ENCODE assay signal across 16 mouse cellular contexts in the genomic region with DNA sequence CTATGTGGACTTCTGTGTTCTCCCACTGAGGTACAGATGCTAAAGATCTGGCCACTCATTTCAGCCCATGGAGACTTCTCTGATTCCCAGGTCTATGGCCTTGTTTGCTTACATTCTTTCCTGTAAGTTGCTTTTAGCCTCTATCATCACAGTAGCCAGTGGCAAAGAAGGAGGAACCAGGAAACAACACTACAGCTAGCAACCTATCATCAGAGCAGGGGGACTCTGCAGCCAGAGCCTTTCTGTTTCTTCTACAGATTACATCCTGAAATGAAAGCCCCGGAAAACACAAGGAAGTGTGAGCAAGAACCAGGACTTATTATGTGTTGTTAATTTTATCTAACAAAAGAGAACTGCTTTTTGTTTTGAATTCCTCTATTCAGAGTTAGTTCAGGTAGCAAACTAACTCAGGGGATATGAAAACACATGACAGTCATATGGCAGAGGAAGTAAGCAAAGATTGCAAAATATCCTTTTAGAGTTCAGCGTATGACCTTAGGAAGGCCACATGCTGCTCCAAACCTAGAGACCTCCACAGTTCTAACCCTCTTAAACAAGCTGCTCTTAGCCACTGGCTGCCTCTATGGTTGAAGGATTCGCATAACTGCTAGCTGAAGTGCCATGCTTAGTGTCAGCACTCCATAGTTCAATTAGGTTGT. TPM values are rescaled to one million over a fixed set of nuclear protein-coding genes. Genes with fewer than 3 reads are reported as not detected.
DNase-seq lines count a peak whose midpoint lies in the region; ATAC-seq and TF ChIP-seq lines count a peak whose summit lies in the region.
"Had no signal": no experiment of that assay in that cellular context is flagged by ENCODE, and none has a peak within 500 bp of the region (broad histone marks: within the 10 kb centered on the region; RNA-seq: fewer than 3 reads in every experiment).

No protein-coding gene starts in this region.

- intact Hi-C loops in heart, postnatal 10 days (cut with DNase I), result no loop called here

- ATAC-seq in heart, postnatal 0 days (ENCODE audit: insufficient read depth, low read depth), result no peak
- no peak; the same call in 1 of the 2 replicates for ATAC-seq in lung, postnatal 0 days
- ATAC-seq in liver, embryonic 13.5 days (ENCODE audit: low read depth), result no peak
- ATAC-seq in stomach, postnatal 0 days (ENCODE audit: low FRiP score, low TSS enrichment), result no peak
- ATAC-seq in inflammation-experienced regulatory T-cells, adult 6 months, result no peak
- ATAC-seq: hindbrain, postnatal 0 days had no signal

- H3K4me1 ChIP-seq in heart, postnatal 0 days (ENCODE audit: control insufficient read depth, insufficient read depth), result peaks cover 41% of the 10 kb centered on the region
- peaks cover 12% of the 10 kb centered on the region; the same call in 1 of the 2 replicates for H3K4me1 ChIP-seq in lung, postnatal 0 days (ENCODE audit: insufficient read depth, low read depth, low read length)
- peaks cover 23% of the 10 kb centered on the region for H3K4me1 ChIP-seq in liver, embryonic 13.5 days (replicated peaks)
- H3K4me1 ChIP-seq in stomach, postnatal 0 days (replicated peaks; ENCODE audit: control insufficient read depth, insufficient read depth), result no peaks in the 10 kb centered on the region
- H3K4me1 ChIP-seq: midbrain, embryonic 10.5 days had no signal

- DNase-seq in heart, postnatal 0 days (ENCODE audit: low spot score), result no peak
- DNase-seq in heart, postnatal 10 days, result no peak
- peak; percentile 37 for DNase-seq in lung, postnatal 0 days (ENCODE audit: low spot score)
- no peak for DNase-seq in lung, postnatal 4 days
- no peak for DNase-seq in liver, embryonic 13.5 days
- no peak for DNase-seq in stomach, postnatal 0 days (ENCODE audit: low spot score)
- no peak for DNase-seq in urinary bladder, postnatal 25 days (ENCODE audit: low spot score)
- DNase-seq: layer of hippocampus, adult 9-11 months; retina, postnatal 1 day; thymus, postnatal 4 days had no signal

- 58% methylated on average over 3 of the region's 3 CpGs for WGBS in heart, postnatal 0 days
- WGBS in lung, postnatal 0 days, result 41% methylated on average over 3 of the region's 3 CpGs
- WGBS in liver, embryonic 13.5 days (ENCODE audit: insufficient replicate concordance), result 47% methylated on average over 3 of the region's 3 CpGs
- 65% methylated on average over 3 of the region's 3 CpGs for WGBS in stomach, postnatal 0 days

- TF ChIP-seq EP300 in heart, postnatal 0 days (IDR thresholded peaks at IDR 0.05; ENCODE audit: low read depth), result no peak
- no peak for TF ChIP-seq EP300 in lung, postnatal 0 days (IDR thresholded peaks at IDR 0.05)
- TF ChIP-seq EP300 in stomach, postnatal 0 days (optimal IDR thresholded peaks at IDR 0.05), result no peak

- H3K9me3 ChIP-seq in heart, postnatal 0 days (replicated peaks; ENCODE audit: control insufficient read depth, low read length), result no peaks in the 10 kb centered on the region
- H3K9me3 ChIP-seq in lung, postnatal 0 days (ENCODE audit: low read length), result no peaks in the 10 kb centered on the region
- H3K9me3 ChIP-seq in liver, embryonic 13.5 days (replicated peaks), result no peaks in the 10 kb centered on the region; the same call in 1 of the 2 replicates
- no peaks in the 10 kb centered on the region for H3K9me3 ChIP-seq in stomach, postnatal 0 days (ENCODE audit: control insufficient read depth, low read length)
- H3K9me3 ChIP-seq: limb, embryonic 13.5 days; midbrain, embryonic 10.5 days had no signal

- no peak overlapping the region for H3K4me2 ChIP-seq in heart, postnatal 0 days (ENCODE audit: low read depth, low read length)
- H3K4me2 ChIP-seq in lung, postnatal 0 days (replicated peaks; ENCODE audit: low read depth, low read length), result no peak overlapping the region
- H3K4me2 ChIP-seq in liver, embryonic 13.5 days, result no peak overlapping the region
- H3K4me2 ChIP-seq in stomach, postnatal 0 days (replicated peaks; ENCODE audit: low read depth), result no peak overlapping the region
- H3K4me2 ChIP-seq: heart, embryonic 11.5 days; limb, embryonic 13.5 days had no signal

- peak overlapping the region; percentile 38; the same call in 1 of the 2 replicates for H3K27ac ChIP-seq in heart, postnatal 0 days (ENCODE audit: low read depth)
- H3K27ac ChIP-seq in lung, postnatal 0 days (ENCODE audit: low read length), result no peak overlapping the region
- H3K27ac ChIP-seq in liver, embryonic 13.5 days, result 0 out of 2 replicates have a peak overlapping the region, but pooled peaks have one; percentile 11
- 0 out of 2 replicates have a peak overlapping the region, but pooled peaks have one; percentile 20 for H3K27ac ChIP-seq in stomach, postnatal 0 days (replicated peaks)
- H3K27ac ChIP-seq: hindbrain, postnatal 0 days; limb, embryonic 13.5 days; midbrain, embryonic 10.5 days had no signal

- no peak for TF ChIP-seq CTCF in heart, postnatal 0 days (IDR thresholded peaks at IDR 0.05; ENCODE audit: low read depth)
- no peak for TF ChIP-seq CTCF in lung, postnatal 0 days (IDR thresholded peaks at IDR 0.05)
- TF ChIP-seq CTCF in stomach, postnatal 0 days (IDR thresholded peaks at IDR 0.05; ENCODE audit: low read depth), result no peak

- H3K4me3 ChIP-seq in heart, postnatal 0 days (ENCODE audit: low read depth, low read length), result no peak overlapping the region
- H3K4me3 ChIP-seq in lung, postnatal 0 days (ENCODE audit: low read depth, low read length), result no peak overlapping the region
- no peak overlapping the region for H3K4me3 ChIP-seq in liver, embryonic 13.5 days (replicated peaks)
- H3K4me3 ChIP-seq in stomach, postnatal 0 days (ENCODE audit: low read depth, low read length), result no peak overlapping the region
- H3K4me3 ChIP-seq: limb, embryonic 13.5 days; midbrain, embryonic 10.5 days had no signal

- no peaks in the 10 kb centered on the region for H3K36me3 ChIP-seq in heart, postnatal 0 days (replicated peaks; ENCODE audit: control insufficient read depth, insufficient read depth, low read length)
- H3K36me3 ChIP-seq in lung, postnatal 0 days (ENCODE audit: insufficient read depth, low read length), result no peaks in the 10 kb centered on the region
- no peaks in the 10 kb centered on the region for H3K36me3 ChIP-seq in liver, embryonic 13.5 days
- no peaks in the 10 kb centered on the region for H3K36me3 ChIP-seq in stomach, postnatal 0 days (ENCODE audit: control insufficient read depth, insufficient read depth, low read length)
- H3K36me3 ChIP-seq: limb, embryonic 13.5 days; midbrain, embryonic 10.5 days had no signal

- H3K27me3 ChIP-seq in heart, postnatal 0 days (ENCODE audit: control insufficient read depth, insufficient read depth, low read length), result no peaks in the 10 kb centered on the region
- H3K27me3 ChIP-seq in lung, postnatal 0 days (replicated peaks; ENCODE audit: insufficient read depth, low read length), result peaks cover 21% of the 10 kb centered on the region; the same call in 1 of the 2 replicates
- no peaks in the 10 kb centered on the region for H3K27me3 ChIP-seq in liver, embryonic 13.5 days
- no peaks in the 10 kb centered on the region for H3K27me3 ChIP-seq in stomach, postnatal 0 days (ENCODE audit: control insufficient read depth, insufficient read depth, low read length)
- H3K27me3 ChIP-seq: limb, embryonic 13.5 days had no signal

- no peak overlapping the region for H3K9ac ChIP-seq in heart, postnatal 0 days (replicated peaks; ENCODE audit: low read depth, low read length)
- H3K9ac ChIP-seq in lung, postnatal 0 days (replicated peaks; ENCODE audit: low read depth), result no peak overlapping the region
- H3K9ac ChIP-seq in liver, embryonic 13.5 days, result no peak overlapping the region
- no peak overlapping the region for H3K9ac ChIP-seq in stomach, postnatal 0 days (ENCODE audit: low read length)
- H3K9ac ChIP-seq: limb, embryonic 13.5 days had no signal

RNA-seq across cellular contexts. Expression of gene Gm5269, which starts 21.5 kb away (rescaled TPM):
- total RNA-seq in heart, postnatal 0 days (2014; rRNA removed; ENCODE audit: low replicate concordance), result not detected in 2 replicates
- not detected in 2 replicates for polyA plus RNA-seq in heart, postnatal 0 days (2015; fragmentation: Nextera tagmentation; extraction: Ambion mirVana)
- total RNA-seq in heart, postnatal 10 days (2021), result not detected
- not detected in 2 replicates for polyA plus RNA-seq in lung, postnatal 0 days (2015; fragmentation: Nextera tagmentation; extraction: Ambion mirVana)
- polyA plus RNA-seq in liver, embryonic 13.5 days (2015; fragmentation: Nextera tagmentation; extraction: Ambion mirVana), result not detected in 2 replicates
- polyA plus RNA-seq in stomach, postnatal 0 days (2015; fragmentation: Nextera tagmentation; extraction: Ambion mirVana), result not detected in 2 replicates
- not detected for polyA plus RNA-seq in inflammation-experienced regulatory T-cells, adult 6 months (2017; shearing (Covaris generic))
- total RNA-seq: hindbrain, postnatal 0 days had no signal
- polyA plus RNA-seq: frontal cortex, adult 2 months; heart, embryonic 11.5 days; hindbrain, postnatal 0 days; limb, embryonic 13.5 days; midbrain, embryonic 10.5 days had no signal

RNA-seq across cellular contexts. Expression of gene Slc40a1, which starts 57.7 kb away (rescaled TPM):
- total RNA-seq in heart, postnatal 0 days (2014; rRNA removed; ENCODE audit: low replicate concordance), result 7.1 and 9.5 TPM in 2 replicates
- polyA plus RNA-seq in heart, postnatal 0 days (2015; fragmentation: Nextera tagmentation; extraction: Ambion mirVana), result 16.9 and 19.1 TPM in 2 replicates
- total RNA-seq in heart, postnatal 10 days (2021), result 10 to 100 TPM; 15.2 to 19.4 TPM
- 20.4 and 23.1 TPM in 2 replicates for polyA plus RNA-seq in lung, postnatal 0 days (2015; fragmentation: Nextera tagmentation; extraction: Ambion mirVana)
- polyA plus RNA-seq in liver, embryonic 13.5 days (2015; fragmentation: Nextera tagmentation; extraction: Ambion mirVana), result 90.9 and 111 TPM in 2 replicates
- polyA plus RNA-seq in stomach, postnatal 0 days (2015; fragmentation: Nextera tagmentation; extraction: Ambion mirVana), result 54.2 and 65.5 TPM in 2 replicates
- 1 to 10 TPM in 1 of 3 experiments, under 1 TPM in 2; 0.75 to 5.6 (median 0.94) TPM for polyA plus RNA-seq in inflammation-experienced regulatory T-cells, adult 6 months (2017; shearing (Covaris generic))
